Mouse (Mus musculus) inflammation-experienced regulatory T-cells, adult 6 months (primary cell): ENCODE results near the gene Cmtm2a. TPM values are rescaled to one million over a fixed set of nuclear protein-coding genes. Genes with fewer than 3 reads are reported as not detected.
"Not testable (repeated sequence)": the region's sequence is repeated elsewhere in the genome, so short reads cannot be mapped to it uniquely, and the experiment has no call there.

Experiments used
- ATAC-seq: one replicate; pipeline ENCODE4 v1.8.0; 2017
- polyA plus RNA-seq, 3 experiments: library from polyadenylated mRNA; unstranded; fragments of 100-300 nt; shearing (Covaris generic); gene quantifications; one replicate each; pipeline ENCODE4 v1.2.1; 2017

The Cmtm2a gene
- not detected for polyA plus RNA-seq

- not testable (repeated sequence) for ATAC-seq
Measured at GRCm38 (mm10) chr8:104293081-104293480, at the start of gene Cmtm2a. Gene Cmtm2a (minus strand): TSS chr8:104293181.

DNA sequence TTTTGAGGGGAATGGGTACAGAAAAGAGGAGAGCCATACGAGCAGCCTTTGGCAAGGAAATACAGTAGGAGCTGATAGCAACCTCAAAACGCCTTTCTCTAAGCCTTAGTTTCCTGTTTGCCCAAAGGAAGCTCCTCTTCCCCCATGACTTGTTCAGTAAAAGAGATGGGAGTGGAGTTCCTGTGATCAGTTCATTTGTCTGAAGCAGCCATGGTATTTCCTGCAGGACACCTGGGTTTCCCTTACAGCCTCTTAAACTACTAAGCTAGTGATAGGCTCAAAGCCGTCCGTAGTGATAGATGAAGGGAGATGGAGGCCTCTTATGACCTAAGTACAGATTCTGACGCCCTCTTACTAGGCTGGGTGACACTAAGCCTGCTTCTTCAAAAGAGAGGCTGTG, 49.4 kb upstream of the Cmtm2a start:
- ATAC-seq, result no peak

GRCm38 (mm10) chr8:104341678-104342077, 48.7 kb upstream of the Cmtm2a start:
- no peak for ATAC-seq

DNA sequence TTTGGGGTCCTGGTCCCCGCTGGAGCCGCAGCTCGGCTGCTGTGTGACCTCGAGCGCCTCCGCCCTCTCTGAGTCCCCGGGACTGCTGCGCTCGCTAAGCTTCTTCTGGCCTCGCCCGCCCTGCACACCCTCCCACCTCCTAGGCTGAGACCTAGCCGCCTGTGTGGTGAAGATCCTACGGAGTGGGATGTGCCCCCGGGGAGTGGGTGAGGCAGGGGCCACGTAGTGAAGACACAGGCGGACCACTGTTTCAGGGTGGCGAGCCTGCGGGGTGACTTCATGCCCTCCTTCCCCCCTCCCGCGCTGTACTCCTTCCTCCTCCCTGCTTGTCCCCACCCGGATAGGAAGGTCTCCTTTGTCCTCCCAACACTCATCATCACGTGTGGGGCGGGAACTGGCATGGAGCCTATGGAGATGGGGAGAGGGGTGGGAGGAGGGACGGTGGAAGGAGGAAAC, 48.2 kb upstream of the Cmtm2a start:
- no peak for ATAC-seq

DNA sequence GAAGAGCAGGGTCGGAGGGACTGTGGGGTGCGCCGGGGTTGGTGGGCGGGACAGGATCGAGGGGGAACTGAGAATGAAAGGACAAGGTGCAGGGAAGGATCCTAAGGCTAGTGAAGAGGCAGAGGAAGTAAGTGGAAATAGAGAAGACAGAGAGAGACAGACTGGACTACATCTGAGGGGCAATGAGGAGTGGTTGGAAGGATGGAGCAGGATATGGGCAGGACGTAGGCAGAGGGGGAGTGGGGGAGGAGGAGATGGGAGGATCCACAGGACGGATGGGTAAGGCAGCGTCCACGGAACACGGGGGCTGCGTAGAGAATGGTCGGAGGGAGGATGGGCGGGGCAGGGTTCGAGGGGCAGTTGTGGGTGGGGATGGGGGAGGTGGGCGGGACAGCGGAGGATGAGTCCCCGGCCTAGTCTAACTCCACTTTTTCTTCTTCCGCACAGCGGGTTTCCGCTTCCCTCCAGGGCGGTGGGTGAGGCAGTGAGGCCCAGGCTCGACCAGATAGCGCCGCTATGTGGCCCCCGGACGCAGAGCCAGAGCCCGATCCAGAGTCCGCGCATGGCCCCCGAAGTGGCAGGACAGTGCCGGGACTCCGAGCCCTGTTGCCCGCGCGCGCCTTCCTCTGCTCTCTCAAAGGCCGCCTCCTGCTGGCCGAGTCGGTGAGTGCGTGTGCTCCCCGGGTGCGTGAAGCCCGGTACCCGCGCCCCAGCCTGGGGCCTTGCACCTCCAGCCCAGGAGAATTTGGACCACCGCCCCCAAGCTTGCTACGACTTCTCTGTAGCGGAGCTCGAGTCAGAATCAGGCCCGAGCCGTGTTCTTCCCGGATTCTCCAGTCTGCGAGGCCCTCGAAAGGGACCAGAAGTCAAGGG, 47.5 kb upstream of the Cmtm2a start:
- peak; percentile 76 for ATAC-seq

- ATAC-seq, result no peak
Measured at GRCm38 (mm10) chr8:104339983-104340232, 46.9 kb upstream of the Cmtm2a start.

DNA sequence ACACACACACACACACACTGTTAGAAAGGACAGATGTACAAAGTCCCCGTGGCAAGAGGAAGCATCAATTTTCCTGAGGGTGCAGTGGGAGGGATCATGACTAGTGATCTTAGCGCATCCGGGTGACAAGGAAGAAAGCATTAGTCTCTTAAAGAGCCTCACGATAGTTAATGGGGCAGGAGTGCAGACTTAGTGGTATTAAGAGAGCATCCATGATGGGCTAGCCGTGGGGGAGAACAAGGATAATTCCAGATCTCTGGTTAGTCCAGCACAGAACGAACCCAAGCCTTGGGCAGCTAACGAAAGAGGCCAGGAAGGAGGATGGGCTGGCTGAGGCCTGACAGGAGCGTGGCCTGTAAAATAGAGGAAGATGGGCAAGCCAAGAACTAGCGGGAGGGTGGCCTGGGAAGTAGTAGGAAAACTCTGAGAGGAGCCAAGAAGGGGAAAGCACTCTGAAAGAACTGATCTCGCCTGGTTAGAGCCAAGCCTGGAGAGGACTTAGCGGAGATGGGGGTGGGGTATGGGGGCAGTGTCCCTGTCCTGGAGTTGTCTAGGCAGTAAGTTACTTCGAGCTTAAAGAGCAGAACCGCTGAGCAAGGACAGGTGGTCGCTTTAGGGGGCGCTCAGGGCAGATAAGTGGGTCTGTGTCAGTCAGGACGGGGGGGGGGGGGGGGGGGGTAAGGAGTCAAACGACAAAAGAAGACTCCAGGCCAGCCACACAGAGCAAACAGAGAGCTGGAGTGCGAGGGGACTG, 46.4 kb upstream of the Cmtm2a start, which contains the start of gene Cmtm3:
Gene Cmtm3, plus strand, starts transcription at position 182 of the 754 bp plus-strand sequence.
- no peak for ATAC-seq

DNA sequence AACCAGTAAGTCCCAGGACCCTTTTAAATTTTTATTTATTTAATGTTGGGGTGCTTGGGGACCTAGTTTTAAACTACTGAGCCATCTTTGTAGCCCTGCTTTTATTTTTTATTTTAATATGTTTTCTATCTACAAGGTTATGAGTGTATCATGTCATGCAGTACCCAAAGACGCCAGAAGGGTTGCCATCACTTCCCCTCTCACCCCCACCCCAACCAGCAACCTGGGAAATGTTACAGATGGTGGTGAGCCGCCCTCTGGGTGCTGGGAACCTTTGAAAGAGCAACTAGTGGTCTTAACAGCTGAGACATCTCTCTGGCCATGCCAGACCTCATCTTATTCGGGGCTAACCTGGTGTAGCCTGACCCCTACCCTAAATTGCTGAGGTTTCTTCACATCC, 44.9 kb upstream of the Cmtm2a start:
- no peak for ATAC-seq

DNA sequence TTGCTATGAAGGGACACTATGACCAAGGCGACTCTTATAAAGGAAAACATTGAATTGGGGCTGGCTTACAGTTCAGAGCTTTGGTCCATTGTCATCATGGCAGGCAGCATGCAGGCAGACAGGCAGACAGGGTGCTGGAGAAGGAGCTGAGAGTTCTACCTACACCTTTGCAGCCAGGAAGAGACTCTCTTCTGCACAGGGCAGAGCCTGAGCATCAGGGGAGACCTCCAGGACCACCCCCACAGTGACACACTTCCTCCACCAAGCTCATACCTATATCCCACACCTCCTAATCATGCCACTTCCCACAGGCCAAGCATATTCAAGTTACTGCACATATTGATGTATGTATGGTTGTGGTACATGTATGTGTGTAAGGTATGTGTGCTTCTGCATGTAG, 43.8 kb upstream of the Cmtm2a start:
- ATAC-seq, result no peak

DNA sequence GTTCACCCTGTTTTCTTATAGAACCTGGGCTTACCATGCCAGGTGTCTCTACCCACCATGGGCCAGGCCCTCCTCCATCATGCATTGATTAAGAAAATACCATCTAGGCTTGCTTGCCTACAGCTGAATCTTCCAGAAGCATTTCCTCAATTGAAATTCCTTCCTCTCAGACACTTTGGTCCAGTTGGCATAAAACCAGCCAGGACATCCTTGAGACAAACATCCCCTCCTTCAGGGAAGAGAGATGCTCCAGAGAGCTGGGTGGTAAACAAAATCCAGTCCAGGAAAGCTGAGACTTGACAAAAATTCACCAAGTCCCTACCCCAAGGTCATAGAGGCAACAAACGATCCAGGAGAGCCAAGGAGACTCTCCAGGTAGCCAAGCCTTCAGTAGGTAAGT, 41.2 kb upstream of the Cmtm2a start:
- ATAC-seq, result no peak

DNA sequence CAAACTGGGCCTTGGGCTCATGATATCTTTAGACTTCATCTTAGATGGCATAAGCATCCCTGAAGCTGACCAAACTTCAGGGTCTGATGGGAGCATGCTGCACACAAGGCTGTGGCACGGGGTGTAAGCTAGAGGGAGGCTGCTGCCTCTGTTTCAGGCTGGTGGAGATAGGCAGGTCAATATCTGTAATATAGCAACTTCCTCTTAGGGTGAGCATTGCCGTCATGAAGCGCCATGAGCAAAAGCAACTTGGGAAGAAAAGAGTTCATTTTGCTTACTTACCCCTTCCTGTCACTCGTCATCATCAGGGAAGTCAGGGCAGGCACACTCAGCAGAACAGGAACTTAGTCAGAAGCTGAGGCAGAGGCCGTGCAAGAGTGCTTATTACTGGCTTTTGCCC, 40.8 kb upstream of the Cmtm2a start:
- no peak for ATAC-seq

GRCm38 (mm10) chr8:104332665-104333631, 40.0 kb upstream of the Cmtm2a start:
- ATAC-seq, result no peak

- ATAC-seq, result not testable (repeated sequence)
Measured at GRCm38 (mm10) chr8:104321930-104322329, 28.9 kb upstream of the Cmtm2a start, which contains the start of gene Cmtm2b. Gene Cmtm2b (plus strand): TSS chr8:104322230.

GRCm38 (mm10) chr8:104321267-104321666, 28.3 kb upstream of the Cmtm2a start, which contains the start of gene Gm11020:
Gene Gm11020 (plus strand): TSS chr8:104321567.
- ATAC-seq, result not testable (repeated sequence)

DNA sequence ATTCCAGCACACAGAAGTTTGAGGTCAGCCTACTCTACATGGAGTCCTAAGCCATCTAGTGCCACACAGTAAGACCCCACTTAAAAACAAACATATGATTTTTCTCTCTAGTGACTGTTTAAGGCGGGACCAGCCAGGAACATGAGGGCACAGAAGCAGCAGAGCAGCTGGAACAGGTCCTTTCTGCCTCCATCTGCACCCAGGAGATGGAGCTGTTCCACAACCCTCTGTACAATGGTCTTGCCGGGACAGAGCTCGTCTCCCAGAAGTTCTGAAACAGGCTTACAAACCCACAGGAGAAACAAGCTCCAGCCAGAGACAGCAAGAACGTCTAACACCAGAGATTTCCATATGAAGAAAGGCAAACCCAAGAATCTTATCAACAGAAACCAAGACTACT, 20.3 kb upstream of the Cmtm2a start:
- ATAC-seq, result no peak

GRCm38 (mm10) chr8:104312023-104312422, 19.0 kb upstream of the Cmtm2a start:
- not testable (repeated sequence) for ATAC-seq

GRCm38 (mm10) chr8:104309441-104310155, 16.6 kb upstream of the Cmtm2a start, which contains the start of the genes Gm45711 and Cmtm1:
Gene Gm45711 (minus strand): TSS chr8:104310081.
Gene Cmtm1 (minus strand): TSS chr8:104310145.
- ATAC-seq, result not testable (repeated sequence)

DNA sequence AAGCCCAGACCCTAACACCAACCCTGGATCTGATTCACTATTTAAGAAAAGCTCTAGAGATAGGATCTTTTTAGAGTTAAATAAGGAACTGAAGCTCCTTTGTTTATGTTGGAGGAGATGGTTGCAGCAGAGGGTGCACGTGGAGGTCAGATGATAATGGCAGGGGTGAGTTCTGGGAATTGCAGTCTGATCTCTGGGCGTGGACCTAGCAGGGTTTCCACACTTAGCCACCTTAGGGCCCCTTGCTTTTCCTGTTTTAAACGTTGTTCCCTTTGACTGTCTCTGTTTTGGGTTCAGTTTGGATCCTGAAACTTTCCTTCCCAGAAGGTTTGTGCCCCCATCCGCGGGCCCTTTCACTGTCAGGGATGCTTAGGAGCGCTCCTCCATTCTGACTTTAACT, 15.4 kb upstream of the Cmtm2a start:
- not testable (repeated sequence) for ATAC-seq

- no peak for ATAC-seq
Measured at GRCm38 (mm10) chr8:104304962-104305361, 12.0 kb upstream of the Cmtm2a start.

DNA sequence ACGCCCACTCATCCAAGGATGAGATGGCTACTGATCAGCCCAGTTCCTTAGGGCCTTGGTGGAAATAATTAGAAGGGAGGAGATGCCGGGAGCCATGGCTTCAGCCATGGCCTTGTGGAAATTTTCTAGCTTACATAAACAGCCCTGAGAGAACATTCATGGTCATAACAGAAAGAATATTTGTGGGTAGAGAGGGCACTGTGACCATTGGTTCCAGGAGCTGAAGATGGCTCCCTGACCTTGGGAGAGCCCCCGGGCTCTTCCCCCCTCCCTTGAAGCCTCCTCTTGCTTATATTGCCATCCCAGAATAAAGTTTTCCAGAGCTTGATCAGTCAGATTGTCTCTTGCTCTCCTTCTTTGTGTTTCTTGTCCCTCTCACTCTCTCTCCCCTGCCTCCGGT, 9.6 kb upstream of the Cmtm2a start:
- not testable (repeated sequence) for ATAC-seq

- not testable (repeated sequence) for ATAC-seq
Measured at GRCm38 (mm10) chr8:104301577-104301976, 8.6 kb upstream of the Cmtm2a start.

- ATAC-seq, result no peak
Measured at GRCm38 (mm10) chr8:104294396-104294795, 1.4 kb upstream of the Cmtm2a start.
